Mouse (Mus musculus) C2C12 (cell line): ENCODE measurements around the gene Btnl10. TPM values are rescaled to one million over a fixed set of nuclear protein-coding genes. Genes with fewer than 3 reads are reported as not detected.

Source experiments
- H3K27me3 ChIP-seq: one replicate; pipeline ENCODE4 v1.6.1; 2011; ENCODE audit not compliant: control insufficient read depth, insufficient read depth, insufficient read length
- H3K36me3 ChIP-seq: one replicate; pipeline ENCODE4 v1.6.1; 2011; ENCODE audit not compliant: control insufficient read depth, insufficient read depth
- H3K4me3 ChIP-seq: one replicate; pipeline ENCODE4 v1.5.1; 2011; ENCODE audit warnings: mild to moderate bottlenecking, control low read depth; ENCODE audit not compliant: poor library complexity, insufficient read depth, severe bottlenecking
- H3K79me2 ChIP-seq: one replicate; pipeline ENCODE4 v1.6.1; 2011; ENCODE audit not compliant: control insufficient read depth, insufficient read depth
- H3K79me3 ChIP-seq: one replicate; pipeline ENCODE4 v1.6.1; 2011; ENCODE audit warnings: low read depth, control low read depth
- H3ac ChIP-seq: one replicate; pipeline ENCODE3; 2011; ENCODE audit warnings: low read depth; ENCODE audit not compliant: control insufficient read depth, insufficient read length
- CEBPB ChIP-seq: IDR thresholded peaks from one replicate; pipeline ENCODE4 v1.6.1; 2011; ENCODE audit warnings: low read depth, mild to moderate bottlenecking, control low read depth, moderate library complexity
- CTCF ChIP-seq: IDR thresholded peaks from one replicate; pipeline ENCODE4 v1.5.1; 2011; ENCODE audit not compliant: control insufficient read depth, insufficient read depth, insufficient read length
- FOSL1 ChIP-seq: IDR thresholded peaks from one replicate; pipeline ENCODE4 v1.8.0; 2011; ENCODE audit warnings: mild to moderate bottlenecking, low read length; ENCODE audit not compliant: poor library complexity, insufficient read depth, severe bottlenecking
- MAX ChIP-seq: IDR thresholded peaks from one replicate; pipeline ENCODE4 v1.6.1; 2011; ENCODE audit warnings: mild to moderate bottlenecking, control low read depth
- MYOD1 ChIP-seq: IDR thresholded peaks from one replicate; pipeline ENCODE4 v1.6.1; 2011; ENCODE audit warnings: low read depth; ENCODE audit not compliant: control insufficient read depth, insufficient read length
- MYOG ChIP-seq: IDR thresholded peaks from one replicate; pipeline ENCODE4 v1.6.1; 2011; ENCODE audit not compliant: control insufficient read depth, insufficient read length; ENCODE audit errors: extremely low read depth
- USF1 ChIP-seq: IDR thresholded peaks from one replicate; pipeline ENCODE4 v1.6.1; 2011; ENCODE audit warnings: low read depth, mild to moderate bottlenecking, control low read depth, moderate library complexity
- polyA plus RNA-seq: library from polyadenylated mRNA; unstranded; fragments of >200 nt; fragmentation: generic; extraction: Trizol; gene quantifications from one replicate; pipeline ENCODE4 v1.2.1, GENCODE M21; 2012; ENCODE audit warnings: missing spikeins

The Btnl10 gene
- polyA plus RNA-seq, 1 experiment, result not detected

GRCm38 (mm10) chr11:58965001-58965760 lies 47.5 kb downstream of the Btnl10 start:
- Histone ChIP-seq H3K79me3 (no peaks in the 10 kb centered on the region), H3ac (no peak overlapping the region), H3K36me3 (peaks cover 7% of the 10 kb centered on the region), H3K79me2 (no peaks in the 10 kb centered on the region), H3K27me3 (no peaks in the 10 kb centered on the region), H3K4me3 (no peak overlapping the region)
- TF ChIP-seq CTCF (no peak), CEBPB (no peak), MYOD1 (no peak), MAX (no peak)

- H3K4me3 ChIP-seq, result no peak overlapping the region
- H3ac ChIP-seq, result no peak overlapping the region
- no peaks in the 10 kb centered on the region for H3K79me3 ChIP-seq
- H3K79me2 ChIP-seq, result no peaks in the 10 kb centered on the region
- peaks cover 13% of the 10 kb centered on the region for H3K36me3 ChIP-seq
- H3K27me3 ChIP-seq, result no peaks in the 10 kb centered on the region
- TF ChIP-seq CEBPB (no peak), USF1 (no peak), MAX (no peak), MYOD1 (no peak), CTCF (no peak), MYOG (no peak), FOSL1 (no peak)
These were observed 49.6 kb downstream of the Btnl10 start for GRCm38 (mm10) chr11:58967346-58967745.

- Histone ChIP-seq H3K4me3 (no peak overlapping the region), H3K79me2 (peaks cover 2% of the 10 kb centered on the region), H3K79me3 (no peaks in the 10 kb centered on the region), H3ac (no peak overlapping the region), H3K27me3 (no peaks in the 10 kb centered on the region), H3K36me3 (peaks cover 13% of the 10 kb centered on the region)
- no peak for TF ChIP-seq FOSL1
- TF ChIP-seq MYOD1, result no peak
- TF ChIP-seq CEBPB, result no peak
- TF ChIP-seq CTCF, result no peak
- no peak for TF ChIP-seq MAX
- TF ChIP-seq USF1, result no peak
- no peak for TF ChIP-seq MYOG
These were observed 50.8 kb downstream of the Btnl10 start for GRCm38 (mm10) chr11:58968551-58968950.

GRCm38 (mm10) chr11:58969027-58969426 lies 51.3 kb downstream of the Btnl10 start:
- no peak overlapping the region for H3K4me3 ChIP-seq
- H3K27me3 ChIP-seq, result no peaks in the 10 kb centered on the region
- peaks cover 7% of the 10 kb centered on the region for H3K79me2 ChIP-seq
- TF ChIP-seq CEBPB (no peak), MYOG (no peak), MYOD1 (no peak), FOSL1 (no peak), USF1 (no peak), CTCF (no peak), MAX (no peak)
- H3K79me3 ChIP-seq, result peaks cover 2% of the 10 kb centered on the region
- H3ac ChIP-seq, result no peak overlapping the region
- H3K36me3 ChIP-seq, result peaks cover 13% of the 10 kb centered on the region

- Histone ChIP-seq H3K36me3 (peaks cover 13% of the 10 kb centered on the region), H3K4me3 (no peak overlapping the region), H3K79me2 (peaks cover 14% of the 10 kb centered on the region), H3K27me3 (no peaks in the 10 kb centered on the region), H3K79me3 (peaks cover 7% of the 10 kb centered on the region), H3ac (no peak overlapping the region)
- TF ChIP-seq FOSL1 (no peak), MAX (no peak), MYOD1 (no peak), CTCF (no peak), MYOG (no peak), CEBPB (no peak), USF1 (no peak)
These were observed 52.0 kb downstream of the Btnl10 start for GRCm38 (mm10) chr11:58969659-58970058.
